Mouse (Mus musculus) heart, embryonic 11.5 days (tissue): ENCODE measurements at regions not wholly inside any gene's neighbourhood (a gene's known extent, or its start where the extent isn't known, plus 50 kb on each side); places are given as distances from the start of the nearest gene placed in this dataset.

ENCODE experiments used
- ATAC-seq: fragments of 200-750 bp; cut with Nextera tagmentation; replicated peaks from 2 replicates; pipeline ENCODE4 v1.8.0; 2017; ENCODE audit warnings: moderate library complexity; ENCODE audit not compliant: insufficient number of reproducible peaks, low FRiP score, low TSS enrichment
- H3K27ac ChIP-seq: fragments of 300-500 bp; sonication (generic); 2 replicates; pipeline ENCODE4 v1.5.1; 2014; ENCODE audit warnings: mild to moderate bottlenecking, low read depth, low read length
- H3K27me3 ChIP-seq: fragments of 300-500 bp; sonication (generic); 2 replicates; pipeline ENCODE4 v1.6.1; 2014; ENCODE audit warnings: mild to moderate bottlenecking, low read length, mixed read lengths; ENCODE audit not compliant: control insufficient read depth, insufficient read depth
- H3K36me3 ChIP-seq: fragments of 300-500 bp; sonication (generic); 2 replicates; pipeline ENCODE4 v1.6.1; 2014; ENCODE audit warnings: mild to moderate bottlenecking, low read length, moderate library complexity, mixed read lengths; ENCODE audit not compliant: control insufficient read depth, insufficient read depth
- H3K4me1 ChIP-seq: fragments of 300-500 bp; sonication (generic); 2 replicates; pipeline ENCODE4 v1.6.1; 2014; ENCODE audit warnings: low read length; ENCODE audit not compliant: control insufficient read depth, insufficient read depth
- H3K4me2 ChIP-seq: fragments of 300-500 bp; sonication (generic); 2 replicates; pipeline ENCODE4 v1.6.1; 2014; ENCODE audit warnings: mild to moderate bottlenecking, moderate library complexity
- H3K4me3 ChIP-seq: fragments of 300-500 bp; sonication (generic); 2 replicates; pipeline ENCODE4 v1.5.1; 2014; ENCODE audit warnings: low read depth, low read length
- H3K9ac ChIP-seq: fragments of 300-500 bp; sonication (generic); 2 replicates; pipeline ENCODE4 v1.6.1; 2014; ENCODE audit warnings: mild to moderate bottlenecking, low read depth, low read length, moderate library complexity
- H3K9me3 ChIP-seq: fragments of 300-500 bp; sonication (generic); replicated peaks from 2 replicates; pipeline ENCODE4 v1.6.1; 2016; ENCODE audit warnings: low read length; ENCODE audit not compliant: control insufficient read depth
- WGBS: fragments of 180-500 bp; shearing (Covaris S2); extraction: QIAGEN DNeasy Blood & Tissue Kit; methylation state at CpG from one replicate; pipeline ENCODE4 v1.1.7; 2014; ENCODE audit not compliant: insufficient replicate concordance; 5-methylcytosine and 5-hydroxymethylcytosine counted together

DNA sequence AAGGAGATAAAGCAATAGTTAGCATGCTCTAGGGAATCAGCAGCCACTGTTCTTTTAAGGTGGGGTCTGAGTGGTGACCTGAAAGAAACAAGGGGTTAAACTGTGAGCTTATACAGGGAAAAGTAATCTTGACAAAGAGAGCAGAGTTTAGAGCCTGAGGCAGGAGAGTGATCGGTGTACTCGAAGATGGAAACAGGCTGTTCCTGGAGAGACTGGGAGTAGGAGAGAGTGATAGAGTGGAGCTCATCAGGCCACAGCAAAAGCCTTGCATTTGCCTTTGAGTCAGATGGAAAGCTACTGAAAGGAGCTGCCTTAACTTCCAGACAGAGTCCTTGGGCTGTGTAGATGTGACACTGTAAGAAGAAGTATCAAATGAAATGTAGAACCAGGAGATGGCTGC lies 759.7 kb downstream of the 1700064H15Rik start:
- H3K27me3 ChIP-seq, result no peaks in the 10 kb centered on the region
- ATAC-seq, result no peak
- H3K36me3 ChIP-seq, result no peaks in the 10 kb centered on the region
- no peak overlapping the region for H3K4me3 ChIP-seq
- no peaks in the 10 kb centered on the region for H3K9me3 ChIP-seq
- no peak overlapping the region for H3K27ac ChIP-seq
- H3K4me2 ChIP-seq, result no peak overlapping the region
- H3K9ac ChIP-seq, result no peak overlapping the region
- 58% methylated on average over 2 of the region's 2 CpGs for WGBS
- no peaks in the 10 kb centered on the region for H3K4me1 ChIP-seq

DNA sequence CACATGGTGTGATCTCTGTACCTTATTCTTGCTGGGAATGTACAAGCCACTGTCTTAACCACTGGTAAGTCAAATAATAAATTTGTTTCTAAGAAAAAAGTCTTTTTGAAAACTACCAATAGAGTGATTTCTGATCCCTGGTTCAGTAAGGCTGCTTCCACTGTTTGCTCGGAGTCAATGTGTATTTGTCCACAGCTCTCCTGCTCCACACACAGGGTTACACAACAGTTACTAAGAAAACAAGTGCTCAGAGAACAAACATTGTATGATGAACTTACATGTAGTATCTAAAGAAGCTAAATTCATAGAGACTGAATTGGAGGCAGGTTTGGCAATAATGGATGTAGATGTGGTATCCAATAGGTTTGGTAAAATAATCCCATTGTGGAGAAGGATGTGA lies 751.4 kb downstream of the 1700064H15Rik start:
- Histone ChIP-seq H3K9ac (no peak overlapping the region), H3K36me3 (no peaks in the 10 kb centered on the region), H3K4me1 (no peaks in the 10 kb centered on the region), H3K4me2 (no peak overlapping the region), H3K27ac (no peak overlapping the region), H3K27me3 (no peaks in the 10 kb centered on the region), H3K4me3 (no peak overlapping the region), H3K9me3 (no peaks in the 10 kb centered on the region)
- WGBS, result 92% methylated on average over 1 of the region's 1 CpGs
- no peak for ATAC-seq

- Histone ChIP-seq H3K4me1 (no peaks in the 10 kb centered on the region), H3K9ac (no peak overlapping the region), H3K27ac (no peak overlapping the region), H3K4me2 (no peak overlapping the region), H3K27me3 (no peaks in the 10 kb centered on the region), H3K9me3 (no peaks in the 10 kb centered on the region), H3K36me3 (no peaks in the 10 kb centered on the region), H3K4me3 (no peak overlapping the region)
- no peak for ATAC-seq
- WGBS, result 83% methylated on average over 3 of the region's 3 CpGs
These were observed 750.9 kb downstream of the 1700064H15Rik start for GRCm38 (mm10) chr3:18877572-18877971.

DNA sequence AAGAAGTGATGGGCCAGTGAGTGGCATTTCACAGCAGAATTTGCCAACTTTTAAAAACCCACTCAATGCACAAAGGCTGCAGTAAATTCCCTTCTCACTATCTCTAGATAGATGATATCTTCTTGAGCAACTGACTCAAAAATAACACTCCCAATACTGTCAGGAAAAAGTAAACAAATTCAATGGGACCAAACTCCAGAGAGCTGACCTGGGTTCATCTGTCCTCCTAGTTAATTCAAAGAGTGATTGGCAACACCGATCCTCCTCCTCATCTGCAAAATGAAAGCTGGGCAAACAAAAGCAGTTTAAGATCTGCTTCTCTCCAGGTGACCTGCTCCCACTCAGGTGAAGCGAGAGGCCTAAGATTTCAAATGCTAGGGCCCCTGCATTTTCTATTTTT lies 747.3 kb downstream of the 1700064H15Rik start:
- H3K4me3 ChIP-seq, result no peak overlapping the region
- H3K36me3 ChIP-seq, result no peaks in the 10 kb centered on the region
- H3K4me2 ChIP-seq, result no peak overlapping the region
- H3K9me3 ChIP-seq, result no peaks in the 10 kb centered on the region
- no peaks in the 10 kb centered on the region for H3K27me3 ChIP-seq
- no peak for ATAC-seq
- WGBS, result 72% methylated on average over 2 of the region's 2 CpGs
- H3K4me1 ChIP-seq, result no peaks in the 10 kb centered on the region
- no peak overlapping the region for H3K9ac ChIP-seq
- H3K27ac ChIP-seq, result no peak overlapping the region

GRCm38 (mm10) chr3:18892813-18893212 lies 735.7 kb downstream of the 1700064H15Rik start:
- Histone ChIP-seq H3K4me1 (no peaks in the 10 kb centered on the region), H3K27ac (no peak overlapping the region), H3K36me3 (no peaks in the 10 kb centered on the region), H3K9ac (no peak overlapping the region), H3K4me2 (no peak overlapping the region), H3K27me3 (no peaks in the 10 kb centered on the region), H3K4me3 (no peak overlapping the region), H3K9me3 (no peaks in the 10 kb centered on the region)
- 77% methylated on average over 2 of the region's 2 CpGs for WGBS
- ATAC-seq, result no peak

GRCm38 (mm10) chr3:18905769-18906168 lies 722.7 kb downstream of the 1700064H15Rik start:
- no peaks in the 10 kb centered on the region for H3K27me3 ChIP-seq
- H3K9me3 ChIP-seq, result no peaks in the 10 kb centered on the region
- H3K4me2 ChIP-seq, result no peak overlapping the region
- 59% methylated on average over 3 of the region's 3 CpGs for WGBS
- H3K4me3 ChIP-seq, result no peak overlapping the region
- no peak overlapping the region for H3K27ac ChIP-seq
- H3K36me3 ChIP-seq, result no peaks in the 10 kb centered on the region
- ATAC-seq, result no peak
- no peaks in the 10 kb centered on the region for H3K4me1 ChIP-seq
- no peak overlapping the region for H3K9ac ChIP-seq

DNA sequence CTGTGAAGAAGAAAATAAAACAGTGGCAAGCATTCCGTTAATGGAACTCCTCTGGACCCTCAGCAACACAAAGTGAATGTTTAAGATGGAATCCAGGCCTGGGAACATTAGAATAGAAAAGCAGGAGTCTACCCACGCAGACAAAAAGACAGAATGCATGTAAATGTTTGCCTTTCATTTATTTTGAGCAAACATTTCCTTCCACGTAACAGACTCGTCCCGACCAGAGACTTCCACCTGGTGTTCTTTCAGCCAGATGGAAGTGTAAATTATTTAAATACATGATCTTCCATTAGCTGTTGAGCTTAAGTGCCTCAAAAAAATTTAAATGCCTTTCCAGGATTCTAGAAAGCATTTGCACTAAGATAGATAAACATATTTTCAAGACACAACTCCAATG lies 722.3 kb downstream of the 1700064H15Rik start:
- no peak overlapping the region for H3K4me3 ChIP-seq
- ATAC-seq, result no peak

GRCm38 (mm10) chr3:18908737-18909136 lies 719.7 kb downstream of the 1700064H15Rik start:
- no peak overlapping the region for H3K4me3 ChIP-seq
- WGBS, result 74% methylated on average over 1 of the region's 1 CpGs
- ATAC-seq, result no peak
- no peak overlapping the region for H3K27ac ChIP-seq
- no peak overlapping the region for H3K4me2 ChIP-seq
- H3K4me1 ChIP-seq, result no peaks in the 10 kb centered on the region
- H3K9ac ChIP-seq, result no peak overlapping the region
- H3K36me3 ChIP-seq, result no peaks in the 10 kb centered on the region
- no peaks in the 10 kb centered on the region for H3K27me3 ChIP-seq
- no peaks in the 10 kb centered on the region for H3K9me3 ChIP-seq

More for the DNA sequence above, 722.3 kb downstream of the 1700064H15Rik start:
- Histone ChIP-seq H3K27ac (no peak overlapping the region), H3K9me3 (no peaks in the 10 kb centered on the region), H3K4me2 (no peak overlapping the region), H3K36me3 (no peaks in the 10 kb centered on the region), H3K27me3 (no peaks in the 10 kb centered on the region), H3K9ac (no peak overlapping the region), H3K4me1 (no peaks in the 10 kb centered on the region)
- WGBS, result 70% methylated on average over 5 of the region's 5 CpGs

DNA sequence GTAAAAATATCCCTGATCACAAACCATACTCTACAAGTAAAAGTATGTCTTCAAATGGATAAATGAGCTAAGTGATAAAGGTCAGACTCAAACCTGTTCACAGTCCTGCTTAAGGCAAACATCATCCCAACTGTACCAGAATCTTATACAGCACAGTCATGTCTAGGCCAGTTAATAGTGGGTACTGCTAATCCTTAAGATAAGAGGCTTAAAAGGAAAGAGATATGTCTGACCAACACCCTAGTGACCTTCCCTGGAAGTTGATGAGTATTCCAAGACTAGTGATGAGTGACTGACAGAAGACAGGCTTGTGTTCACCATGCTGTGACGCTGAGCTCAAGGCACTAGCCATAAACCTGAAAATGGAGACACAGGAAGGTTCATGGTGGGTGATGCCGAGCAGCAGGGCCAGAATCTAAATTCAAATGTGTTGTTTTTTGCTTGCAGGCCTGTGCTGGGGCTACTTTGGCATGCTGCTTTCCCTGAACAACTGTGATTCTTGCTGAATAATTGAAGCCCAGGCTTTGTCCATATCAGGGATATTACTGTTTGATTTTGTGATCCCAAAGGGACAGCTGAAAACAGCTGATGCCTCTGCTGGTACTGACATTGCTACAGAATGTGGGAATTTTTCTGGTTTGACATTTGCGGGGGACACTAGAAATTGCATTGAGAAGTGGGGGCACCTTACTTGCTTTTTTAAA lies 699.9 kb downstream of the 1700064H15Rik start:
- no peaks in the 10 kb centered on the region for H3K9me3 ChIP-seq
- H3K9ac ChIP-seq, result no peak overlapping the region
- H3K4me1 ChIP-seq, result no peaks in the 10 kb centered on the region
- ATAC-seq, result no peak
- no peaks in the 10 kb centered on the region for H3K27me3 ChIP-seq
- no peaks in the 10 kb centered on the region for H3K36me3 ChIP-seq
- H3K4me2 ChIP-seq, result no peak overlapping the region
- no peak overlapping the region for H3K27ac ChIP-seq
- H3K4me3 ChIP-seq, result no peak overlapping the region
- 49% methylated on average over 3 of the region's 3 CpGs for WGBS
